ENCODE assay signal across 8 mouse cellular contexts in genomic region chr6:71757039-71757894, GRCm38 (mm10). TPM values are rescaled to one million over a fixed set of nuclear protein-coding genes. Genes with fewer than 3 reads are reported as not detected.
DNase-seq lines count a peak whose midpoint lies in the region; ATAC-seq and TF ChIP-seq lines count a peak whose summit lies in the region.

No protein-coding gene starts in this region.

- H3K4me3 ChIP-seq in forebrain, embryonic 13.5 days, result no peak overlapping the region
- no peak overlapping the region for H3K4me3 ChIP-seq in heart, embryonic 15.5 days
- no peak overlapping the region for H3K4me3 ChIP-seq in midbrain, embryonic 14.5 days (replicated peaks; ENCODE audit: low read depth, low read length)
- H3K4me3 ChIP-seq in thymus, adult 2 months (ENCODE audit: control insufficient read depth, insufficient read depth, low read length), result no peak overlapping the region

- ATAC-seq in forebrain, embryonic 13.5 days, result peak; percentile 71
- ATAC-seq in heart, embryonic 15.5 days (replicated peaks; ENCODE audit: insufficient number of reproducible peaks, insufficient read depth, low FRiP score, low read depth), result peak; percentile 90
- 0 out of 2 replicates have a peak, but pooled peaks have one; percentile 36 for ATAC-seq in midbrain, embryonic 14.5 days (ENCODE audit: low FRiP score, low TSS enrichment)

- peak overlapping the region; percentile 31 for H3K27ac ChIP-seq in forebrain, embryonic 13.5 days
- peak overlapping the region; percentile 89 for H3K27ac ChIP-seq in heart, embryonic 15.5 days
- H3K27ac ChIP-seq in midbrain, embryonic 14.5 days (replicated peaks; ENCODE audit: low read depth, low read length), result no peak overlapping the region
- peak overlapping the region; percentile 94 for H3K27ac ChIP-seq in thymus, adult 2 months (ENCODE audit: control insufficient read depth, insufficient read depth, low read length)

- DNase-seq in A20 (ENCODE audit: low read depth, low spot score) (peak; percentile 10), ZHBTc4 (ENCODE audit: low read depth, low spot score) (peak; percentile 29)
- DNase-seq in left cerebral cortex, postnatal 4 days, result peak; percentile 47
- peak; percentile 53 for DNase-seq in midbrain, embryonic 14.5 days
- peak; percentile 85 for DNase-seq in thymus, adult 2 months
- no peak for DNase-seq in urinary bladder, adult 18-20 months (ENCODE audit: low spot score in 2 of 2)

- TF ChIP-seq POLR2A in thymus, adult 2 months (IDR thresholded peaks at IDR 0.05; ENCODE audit: control insufficient read depth, extremely low read depth, insufficient read depth, low read length, poor library complexity), result no peak

- peak; percentile 51; the same call in 1 of the 2 replicates for TF ChIP-seq CTCF in thymus, adult 2 months (IDR thresholded peaks at IDR 0.05; ENCODE audit: borderline replicate concordance, control insufficient read depth, extremely low read depth, insufficient read depth, low read length, poor library complexity)

- no peaks in the 10 kb centered on the region for H3K9me3 ChIP-seq in forebrain, embryonic 13.5 days (replicated peaks)
- H3K9me3 ChIP-seq in heart, embryonic 15.5 days (replicated peaks), result no peaks in the 10 kb centered on the region
- H3K9me3 ChIP-seq in midbrain, embryonic 14.5 days (ENCODE audit: control insufficient read depth, low read length), result no peaks in the 10 kb centered on the region

- no peak overlapping the region for H3K4me2 ChIP-seq in forebrain, embryonic 13.5 days
- H3K4me2 ChIP-seq in heart, embryonic 15.5 days, result peak overlapping the region; percentile 41
- H3K4me2 ChIP-seq in midbrain, embryonic 14.5 days (ENCODE audit: low read length), result no peak overlapping the region

- 55% methylated on average over 10 of the region's 10 CpGs for WGBS in forebrain, embryonic 13.5 days
- 36% methylated on average over 10 of the region's 10 CpGs for WGBS in heart, embryonic 15.5 days
- 63% methylated on average over 10 of the region's 10 CpGs for WGBS in midbrain, embryonic 14.5 days
- 3% methylated on average over 10 of the region's 10 CpGs for WGBS in thymus, adult 2 months

- H3K9ac ChIP-seq in forebrain, embryonic 13.5 days, result peak overlapping the region; percentile 34; the same call in 1 of the 2 replicates
- peak overlapping the region; percentile 7; the same call in 1 of the 2 replicates for H3K9ac ChIP-seq in heart, embryonic 15.5 days
- H3K9ac ChIP-seq in midbrain, embryonic 14.5 days (replicated peaks; ENCODE audit: low read length), result no peak overlapping the region

- H3K36me3 ChIP-seq in forebrain, embryonic 13.5 days (ENCODE audit: poor library complexity, severe bottlenecking), result peaks cover 17% of the 10 kb centered on the region; the same call in 1 of the 2 replicates
- no peaks in the 10 kb centered on the region for H3K36me3 ChIP-seq in heart, embryonic 15.5 days
- H3K36me3 ChIP-seq in midbrain, embryonic 14.5 days (ENCODE audit: control insufficient read depth, insufficient read depth, low read length), result peaks cover 35% of the 10 kb centered on the region
- H3K36me3 ChIP-seq in thymus, adult 2 months (ENCODE audit: control insufficient read depth, insufficient read depth, low read length), result no peaks in the 10 kb centered on the region

- intact Hi-C loops in left cerebral cortex, postnatal 4 days (cut with DNase I), result no loop called here

- H3K27me3 ChIP-seq in forebrain, embryonic 13.5 days, result no peaks in the 10 kb centered on the region
- no peaks in the 10 kb centered on the region for H3K27me3 ChIP-seq in heart, embryonic 15.5 days
- no peaks in the 10 kb centered on the region for H3K27me3 ChIP-seq in midbrain, embryonic 14.5 days (ENCODE audit: control insufficient read depth, insufficient read depth, low read length)
- H3K27me3 ChIP-seq in thymus, adult 2 months (ENCODE audit: control insufficient read depth, insufficient read depth, low read length), result no peaks in the 10 kb centered on the region

- peaks cover 23% of the 10 kb centered on the region for H3K4me1 ChIP-seq in forebrain, embryonic 13.5 days
- H3K4me1 ChIP-seq in heart, embryonic 15.5 days (replicated peaks), result peaks cover 31% of the 10 kb centered on the region
- H3K4me1 ChIP-seq in midbrain, embryonic 14.5 days (ENCODE audit: control insufficient read depth, insufficient read depth, low read length), result 0 out of 2 replicates have a peak, but pooled peaks cover 4% of the 10 kb centered on the region
- peaks cover 34% of the 10 kb centered on the region for H3K4me1 ChIP-seq in thymus, adult 2 months (replicated peaks; ENCODE audit: control insufficient read depth, insufficient read depth, low read length)

RNA-seq across cellular contexts. Expression of gene Reep1, which starts 49.9 kb away (rescaled TPM):
- polyA plus RNA-seq in forebrain, embryonic 13.5 days (2015; fragmentation: Nextera tagmentation; extraction: Ambion mirVana), result 102 and 117 TPM in 2 replicates
- 18.0 and 21.5 TPM in 2 replicates for polyA plus RNA-seq in heart, embryonic 15.5 days (2015; fragmentation: Nextera tagmentation; extraction: Ambion mirVana)
- total RNA-seq in left cerebral cortex, postnatal 4 days (2021), result 100 to 1,000 TPM; 223 to 225 TPM
- polyA plus RNA-seq in midbrain, embryonic 14.5 days (2014; fragmentation: Nextera tagmentation; extraction: Ambion mirVana), result 228 and 298 TPM in 2 replicates
- polyA plus RNA-seq in thymus, adult 2 months (2012; rRNA removed), result 2.1 TPM in 2 replicates

Comparison
In these comparisons a context has a peak if more than half of its experiments do, and no peak if none do; other contexts are left out.
1. DNase-seq: peak in A20 (single experiment), ZHBTc4 (single experiment), left cerebral cortex, postnatal 4 days (single experiment), midbrain, embryonic 14.5 days (single experiment) and thymus, adult 2 months (single experiment); none in urinary bladder, adult 18-20 months (0 of 2).
2. ATAC-seq: peak in every context shown above with its lines; median percentile 90 in heart, embryonic 15.5 days; 71 in forebrain, embryonic 13.5 days; 36 in midbrain, embryonic 14.5 days.